Mouse (Mus musculus): ENCODE data around the gene Arhgef10l.

DNA sequence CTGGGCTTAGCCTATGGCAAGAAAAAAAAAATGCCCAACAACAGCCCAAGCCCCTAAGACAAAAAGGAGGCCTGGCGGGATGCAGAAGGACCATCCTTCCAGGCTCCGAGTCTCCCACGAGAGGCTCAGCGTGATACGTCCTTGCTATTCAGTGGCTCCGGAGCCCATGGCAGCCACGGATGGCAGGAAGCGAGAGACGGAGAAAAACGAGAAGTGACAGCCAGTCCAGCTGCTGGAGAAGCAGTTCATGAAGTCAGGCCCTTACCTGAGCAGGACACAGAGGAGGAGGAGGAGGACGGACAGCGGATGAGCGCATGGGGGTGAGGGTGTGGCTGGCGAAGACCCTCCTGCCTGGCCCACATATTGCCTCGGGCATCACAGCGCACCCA is 84.5 kb downstream of the Arhgef10l start:
- TF ChIP-seq CTCF (IDR thresholded peaks at IDR 0.05; ENCODE audit: low read depth) = no peak
- TF ChIP-seq EP300 (IDR thresholded peaks at IDR 0.05; ENCODE audit: low read depth) = no peak

Measured in liver, postnatal 0 days (tissue).